Mouse (Mus musculus): ENCODE data around the gene Bnip3.

DNA sequence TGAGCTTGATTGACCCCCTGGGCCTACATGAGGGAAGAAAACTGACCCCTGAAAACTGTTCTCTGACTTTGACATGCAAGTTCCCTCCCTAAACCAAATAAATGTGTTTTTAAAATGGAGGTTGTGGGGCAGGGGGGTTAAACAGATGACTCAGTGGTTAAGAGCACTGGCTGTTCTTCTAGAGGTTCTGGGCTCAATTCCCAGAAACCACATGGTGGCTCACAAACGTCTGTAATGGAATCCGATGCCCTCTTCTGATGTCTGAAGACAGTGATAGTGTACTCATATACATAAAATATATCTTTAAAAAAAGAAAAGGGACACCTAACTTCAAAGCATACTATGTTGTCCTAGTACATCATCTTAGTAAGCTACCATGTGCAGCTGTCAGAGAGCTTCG is 34.3 kb downstream of the Bnip3 start:
- TF ChIP-seq CTCF (IDR thresholded peaks at IDR 0.05; ENCODE audit: control insufficient read depth, insufficient read depth, insufficient read length) (no peak), MAX (IDR thresholded peaks at IDR 0.05) (no peak)

Data from C2C12 (cell line).